Mouse (Mus musculus) G1E (cell line): Measurements from ENCODE around the gene Ints13.

Experiments used
- CTCF ChIP-seq: IDR thresholded peaks from 2 replicates; pipeline ENCODE4 v1.5.1; 2012; ENCODE audit warnings: low read depth, low read length, inconsistent platforms, mixed read lengths
- GATA1 ChIP-seq: IDR thresholded peaks from 2 replicates; pipeline ENCODE4 v1.6.1; 2012; ENCODE audit warnings: borderline replicate concordance, low read length, inconsistent platforms, mixed read lengths
- POLR2AphosphoS5 ChIP-seq: IDR thresholded peaks from 2 replicates; pipeline ENCODE4 v1.6.1; 2012; ENCODE audit warnings: low read depth, low read length, inconsistent platforms; ENCODE audit not compliant: insufficient replicate concordance
- TAL1 ChIP-seq: conservative IDR thresholded peaks from 2 replicates; pipeline ENCODE4 v1.6.1; 2012; ENCODE audit warnings: low read depth, low read length, inconsistent platforms, mixed read lengths

GRCm38 (mm10) chr6:146511511-146511910 lies 66.1 kb downstream of the Ints13 start:
- TF ChIP-seq CTCF (no peak), GATA1 (no peak), TAL1 (no peak), POLR2AphosphoS5 (no peak)
